8 mouse cellular contexts compared by ENCODE assay signal in genomic region chr2:180025135-180025860, GRCm38 (mm10). TPM values are rescaled to one million over a fixed set of nuclear protein-coding genes. Genes with fewer than 3 reads are reported as not detected.
DNase-seq lines count a peak whose midpoint lies in the region; ATAC-seq and TF ChIP-seq lines count a peak whose summit lies in the region.

No protein-coding gene starts in this region.

- H3K9me3 ChIP-seq in MEL (replicated peaks; ENCODE audit: insufficient read depth, low read length): no peaks in the 10 kb centered on the region
- H3K9me3 ChIP-seq in heart, embryonic 16.5 days (replicated peaks; ENCODE audit: control insufficient read depth, low read length): no peaks in the 10 kb centered on the region
- H3K9me3 ChIP-seq in midbrain, embryonic 10.5 days (replicated peaks): no peaks in the 10 kb centered on the region

- H3K36me3 ChIP-seq in heart, adult 2 months (ENCODE audit: control insufficient read depth, insufficient read depth, low read length): no peaks in the 10 kb centered on the region
- peaks cover 6 to 13% of the 10 kb centered on the region in 2 experiments; a peak in 3 of 4 replicates for H3K36me3 ChIP-seq in MEL (ENCODE audit: control insufficient read depth in 1 of 2, insufficient read depth in 2 of 2, low read length in 2 of 2)
- peaks cover 9% of the 10 kb centered on the region for H3K36me3 ChIP-seq in heart, embryonic 16.5 days (ENCODE audit: control insufficient read depth, insufficient read depth)
- peaks cover 38% of the 10 kb centered on the region for H3K36me3 ChIP-seq in midbrain, embryonic 10.5 days
- H3K36me3 ChIP-seq in testis, adult 2 months (ENCODE audit: control insufficient read depth, insufficient read depth, low read length): no peaks in the 10 kb centered on the region; the same call in 1 of the 2 replicates

- intact Hi-C loops in heart, adult 2 months (cut with DNase I): loop anchor here (1.0 kb wide), 1 partner anchor 16 kb away; no protein-coding TSS in a partner anchor

- TF ChIP-seq POLR2A in heart, adult 2 months (IDR thresholded peaks at IDR 0.05; ENCODE audit: insufficient read depth, low read depth, low read length): no peak
- no peak; a peak in 1 of 4 replicates for TF ChIP-seq POLR2A in MEL (IDR thresholded peaks at IDR 0.05; ENCODE audit: control insufficient read depth in 1 of 2, insufficient read depth in 1 of 2, low read depth in 1 of 2, low read length in 2 of 2, poor library complexity in 1 of 2)
- no peak for TF ChIP-seq POLR2A in testis, adult 2 months (IDR thresholded peaks at IDR 0.05; ENCODE audit: control insufficient read depth, low read depth, low read length)

- H3K4me1 ChIP-seq in heart, adult 2 months (ENCODE audit: control insufficient read depth, insufficient read depth, low read length): peaks cover 5% of the 10 kb centered on the region
- peaks cover 3 to 16% of the 10 kb centered on the region in 2 experiments for H3K4me1 ChIP-seq in MEL (ENCODE audit: control insufficient read depth in 1 of 2, insufficient read depth in 2 of 2, low read length in 2 of 2)
- peaks cover 33% of the 10 kb centered on the region for H3K4me1 ChIP-seq in heart, embryonic 16.5 days (ENCODE audit: control insufficient read depth, insufficient read depth, low read length)
- H3K4me1 ChIP-seq in midbrain, embryonic 10.5 days: peaks cover 49% of the 10 kb centered on the region
- peaks cover 20% of the 10 kb centered on the region for H3K4me1 ChIP-seq in testis, adult 2 months (ENCODE audit: control insufficient read depth, insufficient read depth, low read length)

- H3K27ac ChIP-seq in heart, adult 2 months: peak overlapping the region; percentile 89
- H3K27ac ChIP-seq in MEL (ENCODE audit: control insufficient read depth, low read depth, low read length): peak overlapping the region; percentile 55
- H3K27ac ChIP-seq in heart, embryonic 16.5 days (ENCODE audit: low read length): peak overlapping the region; percentile 92
- H3K27ac ChIP-seq in midbrain, embryonic 10.5 days (replicated peaks): peak overlapping the region; percentile 98
- H3K27ac ChIP-seq in testis, adult 2 months (ENCODE audit: control insufficient read depth, insufficient read depth, low read depth, low read length): peak overlapping the region; percentile 94

- H3K9ac ChIP-seq in heart, adult 2 months (ENCODE audit: low read depth, low read length): peak overlapping the region; percentile 96
- H3K9ac ChIP-seq in MEL (ENCODE audit: control insufficient read depth, low read depth, low read length, poor library complexity, severe bottlenecking): peak overlapping the region; percentile 79
- H3K9ac ChIP-seq in heart, embryonic 16.5 days (ENCODE audit: low read length): peak overlapping the region; percentile 90

- no peaks in the 10 kb centered on the region for H3K27me3 ChIP-seq in heart, adult 2 months (ENCODE audit: control insufficient read depth, insufficient read depth, low read length)
- peaks cover 2 to 5% of the 10 kb centered on the region in 2 experiments; a peak in 3 of 4 replicates for H3K27me3 ChIP-seq in MEL (ENCODE audit: control insufficient read depth in 1 of 2, insufficient read depth in 2 of 2, low read length in 2 of 2)
- H3K27me3 ChIP-seq in heart, embryonic 16.5 days (ENCODE audit: control insufficient read depth, insufficient read depth, low read length): no peaks in the 10 kb centered on the region
- H3K27me3 ChIP-seq in midbrain, embryonic 10.5 days (ENCODE audit: low read depth, poor library complexity, severe bottlenecking): peaks cover 26% of the 10 kb centered on the region
- no peaks in the 10 kb centered on the region for H3K27me3 ChIP-seq in testis, adult 2 months (ENCODE audit: control insufficient read depth, insufficient read depth, low read length)

- H3K4me2 ChIP-seq in heart, embryonic 16.5 days (ENCODE audit: low read depth, low read length): peak overlapping the region; percentile 92

- H3K79me2 ChIP-seq in heart, adult 2 months (replicated peaks; ENCODE audit: control insufficient read depth, insufficient read depth, low read length): no peaks in the 10 kb centered on the region
- H3K79me2 ChIP-seq in MEL (ENCODE audit: control insufficient read depth, insufficient read depth, low read length, poor library complexity): peaks cover 32% of the 10 kb centered on the region

- WGBS in heart, adult 2 months: under 1% methylated on average over 83 of the region's 84 CpGs
- under 1% methylated on average over 71 of the region's 84 CpGs for WGBS in heart, embryonic 16.5 days
- under 1% methylated on average over 83 of the region's 84 CpGs for WGBS in midbrain, embryonic 10.5 days

- ATAC-seq in heart, embryonic 16.5 days (replicated peaks; ENCODE audit: extremely low read depth, insufficient read depth, low FRiP score): peak; percentile 6; the same call in 1 of the 2 replicates

- no peak for TF ChIP-seq CTCF in heart, adult 2 months (IDR thresholded peaks at IDR 0.05)
- TF ChIP-seq CTCF in MEL (IDR thresholded peaks at IDR 0.05 in 2 of 3, conservative IDR thresholded peaks at IDR 0.05 in 1 of 3; ENCODE audit: control insufficient read depth in 1 of 3, insufficient read depth in 1 of 3, low read depth in 2 of 3, low read length in 3 of 3, poor library complexity in 1 of 3, severe bottlenecking in 1 of 3): no peak
- TF ChIP-seq CTCF in testis, adult 2 months (IDR thresholded peaks at IDR 0.05; ENCODE audit: control insufficient read depth, insufficient read depth, insufficient replicate concordance, low read depth, low read length): no peak

- DNase-seq in heart, adult 2 months: no peak
- DNase-seq in heart, adult 11 months: no peak
- DNase-seq in MEL (ENCODE audit: low read depth, low spot score): peak; percentile 56
- DNase-seq in embryo, embryonic 10 days (ENCODE audit: low spot score): peak; percentile 64
- peak; percentile 59 to 71 for DNase-seq in layer of hippocampus, postnatal 10 days (ENCODE audit: low spot score in 2 of 2)
- peak; percentile 57 for DNase-seq in midbrain, embryonic 10.5 days (ENCODE audit: low spot score)

- no peak for TF ChIP-seq EP300 in heart, adult 2 months (IDR thresholded peaks at IDR 0.05; ENCODE audit: insufficient read depth, low read depth, low read length)
- TF ChIP-seq EP300 in MEL (IDR thresholded peaks at IDR 0.05; ENCODE audit: low read depth in 1 of 2, low read length in 2 of 2): no peak

- TF ChIP-seq RAD21 in MEL (IDR thresholded peaks at IDR 0.05; ENCODE audit: low read depth, low read length): no peak

- peak overlapping the region; percentile 84 for H3K4me3 ChIP-seq in heart, adult 2 months
- H3K4me3 ChIP-seq in MEL (ENCODE audit: control insufficient read depth in 1 of 2, insufficient read depth in 1 of 2, low read depth in 2 of 2, low read length in 2 of 2): peak overlapping the region; percentile 75 to 80
- peak overlapping the region; percentile 91 for H3K4me3 ChIP-seq in heart, embryonic 16.5 days (ENCODE audit: low read length)
- H3K4me3 ChIP-seq in midbrain, embryonic 10.5 days: peak overlapping the region; percentile 100
- H3K4me3 ChIP-seq in testis, adult 2 months (ENCODE audit: control insufficient read depth, low read depth, low read length): peak overlapping the region; percentile 93

RNA-seq across cellular contexts. Expression of gene Lsm14b, which starts 0.5 kb away (rescaled TPM):
- total RNA-seq in heart, adult 2 months (2021): 10 to 100 TPM; 60.1 to 71.4 TPM
- 41.2 and 47.6 TPM in 2 replicates for polyA plus RNA-seq in heart, adult 2 months (2012; rRNA removed)
- 33.9 and 34.2 TPM in 2 replicates for total RNA-seq in MEL (2012; rRNA removed)
- 10 to 100 TPM in 1 of 2 experiments, not detected in 1; 44.4 TPM for polyA plus RNA-seq in MEL (2012; ENCODE audit: insufficient read depth in 1 of 2, insufficient read length in 2 of 2, low read depth in 1 of 2, low replicate concordance in 2 of 2, missing spikeins in 1 of 2)
- 4.5 and 6.7 TPM in 2 replicates for polyA plus RNA-seq in heart, embryonic 16.5 days (2015; fragmentation: Nextera tagmentation; extraction: Ambion mirVana)
- total RNA-seq in layer of hippocampus, postnatal 10 days (2021): 100 to 1,000 TPM; 129 to 134 TPM
- polyA plus RNA-seq in midbrain, embryonic 10.5 days (2016; fragmentation: Nextera tagmentation; extraction: Ambion mirVana): 9.4 and 10.4 TPM in 2 replicates
- 31.8 and 33.7 TPM in 2 replicates for polyA plus RNA-seq in testis, adult 2 months (2012; rRNA removed)

RNA-seq across cellular contexts. Expression of gene Psma7, which starts 16.9 kb away (rescaled TPM):
- total RNA-seq in heart, adult 2 months (2021): 100 to 1,000 TPM; 140 to 162 TPM
- 134 and 139 TPM in 2 replicates for polyA plus RNA-seq in heart, adult 2 months (2012; rRNA removed)
- total RNA-seq in MEL (2012; rRNA removed): 515 and 606 TPM in 2 replicates
- polyA plus RNA-seq in MEL (2012; ENCODE audit: insufficient read depth in 1 of 2, insufficient read length in 2 of 2, low read depth in 1 of 2, low replicate concordance in 2 of 2, missing spikeins in 1 of 2): 100 to 1,000 TPM; 394 to 458 TPM
- 389 and 421 TPM in 2 replicates for polyA plus RNA-seq in heart, embryonic 16.5 days (2015; fragmentation: Nextera tagmentation; extraction: Ambion mirVana)
- total RNA-seq in layer of hippocampus, postnatal 10 days (2021): 100 to 1,000 TPM; 215 to 226 TPM
- 784 and 855 TPM in 2 replicates for polyA plus RNA-seq in midbrain, embryonic 10.5 days (2016; fragmentation: Nextera tagmentation; extraction: Ambion mirVana)
- 38.5 and 42.6 TPM in 2 replicates for polyA plus RNA-seq in testis, adult 2 months (2012; rRNA removed)

RNA-seq across cellular contexts. Expression of gene Ss18l1, which starts 17.0 kb away (rescaled TPM):
- total RNA-seq in heart, adult 2 months (2021): 1 to 10 TPM; 1.9 to 2.0 TPM
- polyA plus RNA-seq in heart, adult 2 months (2012; rRNA removed): 3.8 and 5.2 TPM in 2 replicates
- total RNA-seq in MEL (2012; rRNA removed): 2.8 and 3.1 TPM in 2 replicates
- 1 to 10 TPM in 1 of 2 experiments, not detected in 1; 4.3 TPM for polyA plus RNA-seq in MEL (2012; ENCODE audit: insufficient read depth in 1 of 2, insufficient read length in 2 of 2, low read depth in 1 of 2, low replicate concordance in 2 of 2, missing spikeins in 1 of 2)
- 3.2 and 3.5 TPM in 2 replicates for polyA plus RNA-seq in heart, embryonic 16.5 days (2015; fragmentation: Nextera tagmentation; extraction: Ambion mirVana)
- 10 to 100 TPM; 38.0 to 40.6 TPM for total RNA-seq in layer of hippocampus, postnatal 10 days (2021)
- polyA plus RNA-seq in midbrain, embryonic 10.5 days (2016; fragmentation: Nextera tagmentation; extraction: Ambion mirVana): 8.6 and 14.6 TPM in 2 replicates
- polyA plus RNA-seq in testis, adult 2 months (2012; rRNA removed): 4.0 TPM in 2 replicates

RNA-seq across cellular contexts. Expression of gene Mtg2, which starts 45.1 kb away (rescaled TPM):
- 10 to 100 TPM; 27.1 to 30.8 TPM for total RNA-seq in heart, adult 2 months (2021)
- 23.2 and 32.0 TPM in 2 replicates for polyA plus RNA-seq in heart, adult 2 months (2012; rRNA removed)
- 35.2 and 41.2 TPM in 2 replicates for total RNA-seq in MEL (2012; rRNA removed)
- 10 to 100 TPM in 1 of 2 experiments, not detected in 1; 30.9 TPM for polyA plus RNA-seq in MEL (2012; ENCODE audit: insufficient read depth in 1 of 2, insufficient read length in 2 of 2, low read depth in 1 of 2, low replicate concordance in 2 of 2, missing spikeins in 1 of 2)
- polyA plus RNA-seq in heart, embryonic 16.5 days (2015; fragmentation: Nextera tagmentation; extraction: Ambion mirVana): 30.2 and 30.8 TPM in 2 replicates
- total RNA-seq in layer of hippocampus, postnatal 10 days (2021): 10 to 100 TPM; 15.0 to 17.7 TPM
- polyA plus RNA-seq in midbrain, embryonic 10.5 days (2016; fragmentation: Nextera tagmentation; extraction: Ambion mirVana): 33.2 and 37.9 TPM in 2 replicates
- polyA plus RNA-seq in testis, adult 2 months (2012; rRNA removed): 7.0 and 7.8 TPM in 2 replicates

RNA-seq across cellular contexts. Expression of gene Taf4, which starts 48.9 kb away (rescaled TPM):
- total RNA-seq in heart, adult 2 months (2021): 10 to 100 TPM; 16.4 to 20.5 TPM
- polyA plus RNA-seq in heart, adult 2 months (2012; rRNA removed): 7.4 and 8.6 TPM in 2 replicates
- total RNA-seq in MEL (2012; rRNA removed): 6.3 and 9.9 TPM in 2 replicates
- 10 to 100 TPM in 1 of 2 experiments, not detected in 1; 21.8 TPM for polyA plus RNA-seq in MEL (2012; ENCODE audit: insufficient read depth in 1 of 2, insufficient read length in 2 of 2, low read depth in 1 of 2, low replicate concordance in 2 of 2, missing spikeins in 1 of 2)
- 2.1 TPM in 2 replicates for polyA plus RNA-seq in heart, embryonic 16.5 days (2015; fragmentation: Nextera tagmentation; extraction: Ambion mirVana)
- 10 to 100 TPM; 18.7 to 19.0 TPM for total RNA-seq in layer of hippocampus, postnatal 10 days (2021)
- polyA plus RNA-seq in midbrain, embryonic 10.5 days (2016; fragmentation: Nextera tagmentation; extraction: Ambion mirVana): 3.5 and 4.0 TPM in 2 replicates
- polyA plus RNA-seq in testis, adult 2 months (2012; rRNA removed): 3.6 and 4.2 TPM in 2 replicates

Comparison
In these comparisons a context has a peak if more than half of its experiments do, and no peak if none do; other contexts are left out.
1. DNase-seq: peak in MEL (single experiment), embryo, embryonic 10 days (single experiment), layer of hippocampus, postnatal 10 days (2 of 2) and midbrain, embryonic 10.5 days (single experiment); none in heart, adult 2 months (0 of 2) and heart, adult 11 months (single experiment).
2. Peak in every context shown above with its lines, with median percentiles within 50 percentile points of each other: H3K27ac ChIP-seq, H3K4me3 ChIP-seq and H3K9ac ChIP-seq.